Mouse (Mus musculus) urinary bladder, postnatal 10 days (tissue): Measurements from ENCODE around the gene Fancc.
A peak's percentile ranks its signal among the peaks of the same experiment; 100 is the strongest.

Experiments used
- DNase-seq: peaks from one replicate; pipeline ENCODE4 v3.0.0; 2022; ENCODE audit warnings: low spot score

Gene Fancc

DNA sequence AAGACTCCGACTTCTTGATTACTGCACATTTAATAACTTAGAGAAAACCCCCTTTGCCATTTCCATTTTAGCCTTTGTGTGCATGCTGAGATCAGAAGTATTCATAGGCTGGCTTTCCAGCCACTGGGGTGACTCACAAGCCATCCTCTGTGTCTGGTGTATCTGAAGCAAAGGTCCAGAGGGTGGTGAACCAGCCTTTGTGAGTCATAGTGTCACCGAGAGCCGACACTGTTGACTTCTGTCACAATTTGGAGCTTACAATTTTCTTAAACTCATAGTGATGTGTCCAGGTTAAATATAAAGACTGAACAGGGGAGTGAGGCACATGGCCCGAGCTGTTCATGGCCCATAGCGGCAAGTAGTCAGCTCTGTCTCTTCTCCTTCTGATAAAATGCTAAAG lies 253.5 kb downstream of the Fancc start:
- DNase-seq = no peak

DNA sequence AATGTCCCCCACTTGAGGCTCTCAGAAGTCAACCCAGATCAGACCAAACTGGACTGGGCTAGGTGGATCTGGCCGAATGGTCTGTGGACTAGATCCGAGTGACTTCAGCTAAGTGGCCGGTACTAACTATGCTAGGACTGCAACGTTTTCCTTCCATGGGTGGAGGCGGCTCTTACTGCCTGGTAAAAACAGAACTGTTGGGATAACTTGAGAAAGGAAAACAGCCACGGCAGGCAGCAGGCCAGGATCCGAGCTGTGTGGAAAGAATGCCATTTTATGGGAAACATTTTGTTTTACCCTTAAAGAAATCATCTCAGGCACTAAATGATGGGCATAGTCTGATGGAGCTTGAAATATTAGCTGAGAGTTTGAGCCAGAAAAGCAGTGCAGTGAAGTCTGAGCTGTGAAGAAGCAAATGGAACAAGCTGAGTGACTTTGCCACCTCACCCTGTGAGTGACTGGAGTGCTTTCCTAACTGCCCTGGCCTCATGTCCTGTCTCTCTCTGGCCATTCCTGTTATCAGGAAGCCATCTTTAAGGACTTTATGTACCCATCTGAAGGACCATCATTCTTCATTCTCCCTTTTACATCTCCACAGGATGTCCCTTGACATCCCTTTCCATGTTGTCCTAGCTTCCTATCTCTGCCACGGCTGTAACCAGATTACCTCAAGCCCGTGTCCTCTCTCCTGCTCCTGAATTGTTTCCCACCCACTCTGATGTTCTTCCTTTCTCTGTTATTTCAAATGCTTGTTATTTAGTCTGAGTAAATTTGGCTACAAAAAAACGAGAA lies 254.5 kb downstream of the Fancc start:
- no peak for DNase-seq

DNA sequence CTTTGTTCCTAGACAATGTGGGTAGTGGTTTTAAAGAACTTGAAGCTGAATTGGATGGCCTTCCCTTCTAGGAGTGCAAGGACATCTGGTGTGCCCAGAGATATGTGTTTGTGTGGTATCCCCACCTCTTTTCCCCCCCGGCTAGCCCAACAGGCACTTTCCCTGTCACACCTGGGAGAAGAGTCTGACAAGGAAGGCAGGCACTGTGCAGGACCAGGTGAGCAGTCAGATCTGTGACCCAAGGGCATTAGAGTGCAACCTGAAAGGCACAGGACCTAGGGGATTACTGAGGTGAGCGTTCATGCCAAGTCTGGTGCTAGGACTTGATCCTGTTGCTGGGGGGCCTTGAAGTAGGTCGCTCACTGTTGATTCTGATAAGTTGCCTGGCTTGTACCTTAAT lies 255.4 kb downstream of the Fancc start:
- no peak for DNase-seq

DNA sequence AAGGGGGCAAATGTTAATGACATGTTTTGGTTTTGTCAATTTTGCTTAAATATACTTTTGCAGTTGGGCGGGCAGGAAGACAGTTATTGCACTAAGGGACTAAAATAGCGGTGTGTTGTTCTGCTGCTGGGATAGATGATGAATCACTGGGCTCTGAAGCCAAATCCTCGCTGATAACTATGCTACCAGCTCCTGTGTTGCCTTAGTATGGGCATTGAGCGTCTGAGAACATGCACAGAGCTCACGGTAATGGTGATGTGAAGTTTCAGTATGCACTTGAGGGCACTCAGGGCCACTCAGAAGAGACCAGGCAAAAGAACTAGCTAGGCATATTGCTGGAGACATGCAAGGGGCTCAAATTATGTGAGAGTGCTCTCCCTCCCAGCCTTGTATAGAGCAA lies 256.2 kb downstream of the Fancc start:
- DNase-seq = no peak

DNA sequence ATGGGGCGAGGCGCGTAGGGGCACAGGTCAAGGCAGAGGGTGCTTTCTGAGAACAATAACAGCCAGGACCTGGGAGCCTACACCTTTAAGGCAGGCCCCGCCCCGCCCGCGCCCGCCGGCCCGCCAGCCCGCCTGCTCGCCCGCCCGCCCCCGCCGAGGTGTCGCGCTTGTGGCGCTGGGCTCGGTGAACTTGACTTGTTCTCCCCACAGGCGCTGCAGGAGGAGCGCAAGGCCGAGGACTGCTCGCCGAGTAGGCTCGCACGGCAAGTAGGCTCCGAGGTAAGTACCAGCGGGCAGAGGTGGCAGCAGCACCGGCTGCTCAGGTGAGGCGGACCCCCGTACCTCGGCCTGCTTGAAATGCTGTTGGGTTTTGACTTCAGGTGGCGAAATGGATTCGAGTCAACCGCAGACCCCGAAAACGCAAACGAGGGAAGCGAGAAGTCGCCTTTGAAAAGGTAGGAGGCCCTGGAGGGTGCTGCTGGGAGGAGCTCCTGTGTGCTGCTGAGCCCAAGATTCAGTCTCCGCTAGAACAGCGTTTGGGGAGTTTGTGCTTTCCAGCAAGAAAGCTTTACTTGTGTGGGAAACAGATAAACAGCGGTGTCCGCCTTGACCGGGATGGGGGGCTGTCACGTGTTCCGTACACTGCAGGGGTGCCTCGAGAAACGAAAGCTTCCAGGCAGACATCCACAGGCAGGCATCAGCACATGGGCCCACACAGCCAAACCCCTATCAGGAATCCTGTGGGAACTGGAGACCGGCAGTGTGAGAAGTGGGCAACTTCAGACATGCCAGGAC lies 257.0 kb downstream of the Fancc start:
- DNase-seq = peak; percentile 64

DNA sequence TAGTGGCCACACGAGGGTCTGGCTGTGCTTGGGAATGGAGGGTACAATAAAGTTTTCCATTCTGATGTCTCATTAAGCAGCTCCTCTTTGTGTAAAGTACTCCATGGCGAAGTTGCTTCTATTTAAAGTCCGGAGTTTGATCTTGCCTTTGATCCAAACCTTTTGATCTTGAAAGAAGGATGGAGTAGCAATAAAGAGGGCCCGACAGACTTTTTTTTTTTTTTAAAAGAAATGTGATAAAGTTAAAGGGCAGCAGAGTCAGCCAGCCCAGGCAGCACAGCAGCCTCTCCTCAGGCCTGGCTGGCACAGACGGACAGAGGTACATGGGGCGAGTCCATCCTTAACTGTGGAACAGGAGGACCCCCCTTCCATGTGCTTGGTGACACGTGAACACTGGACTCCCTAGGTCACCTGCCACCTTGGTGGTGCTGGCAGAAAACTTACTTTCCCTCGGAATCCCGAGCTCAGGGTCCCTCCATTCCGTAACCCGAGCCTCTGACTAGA lies 257.7 kb downstream of the Fancc start:
- DNase-seq = no peak

DNA sequence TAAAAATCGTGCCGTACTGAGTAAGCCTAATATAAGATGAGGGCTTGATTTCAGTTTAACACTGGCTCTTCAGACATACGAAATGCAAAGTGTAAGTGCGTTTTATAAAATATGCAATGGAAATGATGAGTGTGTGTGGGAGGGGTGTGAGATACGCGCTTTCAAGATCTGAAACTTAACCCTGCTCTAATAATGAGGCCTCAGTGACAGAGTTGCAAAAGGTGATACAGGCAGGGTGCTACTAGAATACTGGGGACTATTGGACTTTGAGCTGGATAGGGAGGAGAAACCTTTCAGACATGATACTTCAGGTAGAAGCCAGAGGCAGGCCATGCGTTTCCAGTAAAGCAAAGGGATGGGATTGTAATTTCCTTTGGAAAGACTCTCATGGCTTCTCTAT lies 259.0 kb downstream of the Fancc start:
- DNase-seq = no peak

DNA sequence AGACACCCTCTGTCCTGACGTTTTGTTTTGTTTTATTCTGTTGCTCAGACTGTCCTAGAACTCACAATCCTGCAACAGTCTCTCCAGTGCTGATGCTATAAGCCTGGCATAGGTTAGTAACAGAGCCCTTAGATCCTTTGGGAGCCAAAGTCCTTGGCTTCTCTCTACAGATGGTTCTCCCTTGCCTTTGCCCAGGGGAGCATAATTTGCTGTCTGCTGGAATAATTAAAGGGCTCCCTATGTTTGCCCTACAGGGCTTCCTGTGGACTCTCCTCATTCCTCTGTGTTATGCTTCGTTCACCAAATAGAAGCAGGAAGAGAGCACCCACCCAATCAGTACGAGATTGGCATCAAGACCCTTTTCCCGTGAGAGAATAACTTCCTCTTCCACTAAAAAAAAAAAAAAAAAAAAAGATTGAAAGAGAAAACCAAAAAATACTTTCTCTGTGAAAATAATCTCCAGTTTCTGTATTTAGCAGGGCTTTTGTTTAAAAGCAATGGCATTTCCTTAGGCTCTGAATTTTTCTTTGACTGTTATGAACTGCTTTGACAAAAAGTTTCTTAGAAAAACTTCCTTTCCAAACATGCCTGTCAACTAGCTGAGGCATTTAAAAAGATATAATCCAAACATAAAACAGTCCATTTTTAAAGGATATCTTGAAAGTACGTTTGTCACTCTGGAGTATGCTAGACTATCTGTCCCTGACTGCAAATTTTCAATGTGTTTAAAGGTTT lies 260.8 kb downstream of the Fancc start:
- no peak for DNase-seq

DNA sequence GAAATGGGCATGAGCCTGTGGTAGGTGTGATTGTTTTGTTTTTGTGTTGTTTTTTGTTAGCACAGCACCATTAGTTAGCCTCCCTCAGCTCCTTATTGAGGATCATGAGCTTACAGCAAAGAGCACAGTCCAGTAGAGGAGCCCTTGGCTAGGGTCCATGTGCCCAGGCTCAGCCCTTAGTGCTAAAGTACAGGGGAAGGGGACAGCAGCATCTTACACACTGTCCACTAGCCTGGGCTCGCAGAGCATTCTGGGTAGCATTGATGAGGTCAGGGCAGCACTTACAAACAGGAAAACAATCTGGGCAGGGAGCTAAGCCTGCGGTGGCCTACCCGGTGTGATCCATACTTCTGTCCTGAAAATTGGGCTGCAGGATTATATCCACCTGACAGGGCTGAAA lies 261.5 kb downstream of the Fancc start:
- DNase-seq = no peak
